Mouse (Mus musculus) naive thymus-derived CD4-positive, alpha-beta T cell, adult 5 months (primary cell): ENCODE data around the gene Esyt1. TPM values are rescaled to one million over a fixed set of nuclear protein-coding genes. Genes with fewer than 3 reads are reported as not detected.

Experiments
- polyA plus RNA-seq: library from polyadenylated mRNA; unstranded; fragments of 100-300 nt; shearing (Covaris generic); gene quantifications from one replicate; pipeline ENCODE4 v1.2.1, GENCODE M21; 2017

Esyt1 gene
- polyA plus RNA-seq = 269 TPM

DNA sequence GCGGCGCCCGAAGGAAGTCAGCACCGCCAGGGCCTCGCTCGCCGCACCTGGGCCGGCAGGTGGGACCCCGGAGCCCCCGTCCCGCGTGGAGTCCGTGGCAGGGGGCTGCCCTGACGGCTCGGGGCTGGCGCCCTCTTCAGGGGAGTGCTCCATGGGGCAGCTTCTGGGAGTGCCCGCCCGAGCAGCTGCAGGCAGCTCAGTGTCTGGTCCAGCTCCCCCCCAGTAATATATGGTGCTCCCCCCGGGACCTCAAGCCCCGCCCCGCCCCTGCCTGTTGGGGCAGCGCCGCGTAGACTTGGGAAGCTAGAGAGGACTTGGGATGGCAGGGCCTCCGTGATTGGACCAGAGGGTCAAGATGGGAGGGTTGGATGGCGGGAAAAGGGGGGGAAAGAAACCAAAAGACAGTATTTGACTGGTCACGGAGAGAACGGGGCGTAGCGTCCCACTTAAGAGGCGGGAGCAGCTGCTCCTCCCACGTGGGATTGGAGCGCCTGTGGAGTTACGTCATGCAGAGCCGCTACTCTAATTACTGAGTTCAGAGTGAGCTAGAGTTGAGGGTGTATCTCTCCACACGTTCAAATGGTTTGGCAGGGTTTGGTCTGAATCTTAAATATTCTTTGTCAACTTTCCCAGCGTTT lies at the start of gene Esyt1:
TSS of gene Esyt1 (minus strand) at position 201 of the 638 bp plus-strand sequence.

DNA sequence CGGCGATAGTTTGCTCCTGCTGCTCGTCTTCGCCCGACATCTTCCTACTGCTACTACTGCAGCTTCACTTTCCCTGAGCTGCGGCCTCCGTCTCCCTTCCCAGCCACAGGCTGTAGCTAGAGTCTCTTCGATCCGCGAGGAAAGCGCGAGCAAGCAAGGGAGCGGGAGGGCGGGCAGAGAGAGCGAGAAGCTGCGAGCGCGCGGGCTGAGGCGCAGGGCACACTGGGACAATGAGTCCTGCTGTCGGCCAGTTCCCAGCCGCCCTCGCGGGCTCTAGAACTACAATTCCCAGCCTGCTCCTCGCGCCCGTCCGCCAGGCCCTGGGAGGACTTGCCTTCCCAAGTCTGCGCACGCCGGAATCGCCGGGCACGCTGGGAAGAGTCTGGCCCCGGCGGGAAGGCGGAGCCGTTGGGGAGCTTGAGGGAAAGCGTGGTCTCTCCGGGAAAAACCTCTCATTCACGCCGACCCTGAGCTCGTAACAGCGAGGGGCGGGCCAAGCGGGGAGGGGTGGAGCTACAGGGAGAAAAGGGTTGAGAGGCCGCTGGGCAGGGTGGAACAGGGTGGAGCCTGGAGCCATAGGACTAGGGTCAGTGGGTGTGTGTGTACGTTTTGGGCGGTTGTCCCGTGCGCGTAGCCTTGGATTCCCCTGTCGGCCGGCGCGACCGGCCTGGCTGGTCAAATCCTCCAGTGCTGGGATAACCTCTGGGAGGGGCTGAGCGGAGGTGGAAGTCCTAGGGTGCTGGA lies 40.3 kb upstream of the Esyt1 start, which contains the start of gene Pa2g4:
TSS of gene Pa2g4 (minus strand) at position 200 of the 744 bp plus-strand sequence.

DNA sequence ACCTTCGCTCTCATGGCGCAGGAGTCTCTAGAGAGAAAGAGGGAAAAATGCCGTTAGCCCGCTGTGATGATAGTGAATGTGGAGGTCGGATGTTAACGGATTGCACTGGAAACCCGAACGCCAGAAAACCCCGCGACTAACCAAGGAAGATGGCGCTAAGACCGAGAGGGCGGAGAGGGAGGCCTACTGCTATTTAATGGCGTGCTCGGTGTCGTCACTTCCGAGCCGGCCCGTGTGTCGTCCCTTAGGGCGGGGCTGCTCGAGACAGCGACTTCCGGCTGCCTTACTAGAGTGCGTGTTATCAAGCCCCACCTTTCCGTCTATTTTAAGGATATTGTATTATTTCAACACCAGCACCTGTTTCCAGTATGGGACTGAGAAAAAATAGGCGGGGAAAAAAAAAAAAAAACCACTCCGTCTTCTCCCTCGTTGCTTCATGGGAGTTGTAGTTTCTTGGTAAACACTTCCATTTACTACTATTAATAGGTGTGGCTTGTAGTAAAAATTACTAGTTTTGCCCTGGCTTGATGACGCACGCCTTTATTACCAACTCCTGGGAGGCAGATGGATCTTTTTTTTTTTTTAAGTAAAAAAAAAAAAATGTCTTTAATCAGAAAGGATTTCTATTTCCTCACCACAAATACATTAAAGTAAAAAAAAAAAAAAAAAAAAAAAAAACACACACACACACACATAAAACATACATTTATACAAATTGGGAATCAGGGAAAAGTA lies 23.4 kb upstream of the Esyt1 start, which contains the start of gene Rpl41:
TSS of gene Rpl41 (minus strand) at position 359 of the 735 bp plus-strand sequence.

DNA sequence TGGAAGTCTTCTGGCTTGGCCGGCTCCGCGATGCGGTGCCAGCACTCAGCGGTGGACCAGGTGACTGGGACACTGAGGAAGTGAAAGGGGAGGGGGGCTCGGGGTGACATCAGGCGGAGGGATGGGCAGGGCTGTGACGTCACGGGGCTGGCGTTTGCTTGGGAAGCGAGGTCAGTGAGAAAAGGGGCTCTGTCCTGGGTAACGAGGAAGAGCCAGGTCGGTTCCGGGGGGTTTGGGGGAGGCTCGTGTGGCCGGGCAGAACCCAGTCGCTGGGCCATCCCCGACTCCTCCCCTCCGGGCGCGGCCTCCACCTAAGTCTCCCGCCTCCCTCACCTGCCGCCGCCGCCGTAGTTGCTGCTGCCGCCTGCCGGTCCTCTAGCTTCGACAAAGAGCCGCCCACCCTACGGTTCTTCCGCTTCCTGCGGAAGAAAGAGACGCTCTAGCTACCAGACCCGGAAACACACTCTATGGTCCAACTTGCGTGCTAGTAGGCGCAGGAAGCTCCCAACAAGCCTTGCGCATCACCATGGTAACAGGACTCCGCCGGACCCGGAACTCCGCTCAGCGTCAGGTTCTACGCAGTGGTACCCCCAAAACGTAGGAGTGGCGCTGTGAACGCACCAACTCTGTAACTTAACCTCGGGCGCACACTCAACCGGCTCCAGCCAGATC lies 21.8 kb upstream of the Esyt1 start, which contains the start of gene Zc3h10:
TSS of gene Zc3h10 (minus strand) at position 414 of the 672 bp plus-strand sequence.

DNA sequence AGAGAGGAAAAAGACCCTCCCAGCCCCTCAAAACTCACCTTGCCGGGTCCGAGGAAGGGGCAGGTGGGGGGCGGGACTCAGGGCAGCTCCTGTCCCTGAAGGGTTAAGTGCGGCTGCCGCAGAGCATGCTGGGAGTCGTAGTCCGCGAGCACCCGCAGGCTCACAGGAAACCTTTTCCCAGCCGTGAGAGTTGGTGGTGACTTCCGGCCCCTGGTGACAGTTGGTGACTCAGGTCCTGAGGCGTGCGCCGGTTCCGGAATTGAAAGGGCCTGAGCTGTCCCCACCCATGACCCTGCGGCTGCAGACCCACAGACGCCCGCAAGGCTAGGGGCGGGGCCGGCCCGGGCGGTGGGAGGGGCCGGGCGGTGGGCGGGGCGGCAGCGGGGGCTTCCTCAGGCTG lies 27.1 kb downstream of the Esyt1 start, which contains the start of gene Myl6b:
TSS of gene Myl6b (minus strand) at position 96 of the 400 bp plus-strand sequence.

DNA sequence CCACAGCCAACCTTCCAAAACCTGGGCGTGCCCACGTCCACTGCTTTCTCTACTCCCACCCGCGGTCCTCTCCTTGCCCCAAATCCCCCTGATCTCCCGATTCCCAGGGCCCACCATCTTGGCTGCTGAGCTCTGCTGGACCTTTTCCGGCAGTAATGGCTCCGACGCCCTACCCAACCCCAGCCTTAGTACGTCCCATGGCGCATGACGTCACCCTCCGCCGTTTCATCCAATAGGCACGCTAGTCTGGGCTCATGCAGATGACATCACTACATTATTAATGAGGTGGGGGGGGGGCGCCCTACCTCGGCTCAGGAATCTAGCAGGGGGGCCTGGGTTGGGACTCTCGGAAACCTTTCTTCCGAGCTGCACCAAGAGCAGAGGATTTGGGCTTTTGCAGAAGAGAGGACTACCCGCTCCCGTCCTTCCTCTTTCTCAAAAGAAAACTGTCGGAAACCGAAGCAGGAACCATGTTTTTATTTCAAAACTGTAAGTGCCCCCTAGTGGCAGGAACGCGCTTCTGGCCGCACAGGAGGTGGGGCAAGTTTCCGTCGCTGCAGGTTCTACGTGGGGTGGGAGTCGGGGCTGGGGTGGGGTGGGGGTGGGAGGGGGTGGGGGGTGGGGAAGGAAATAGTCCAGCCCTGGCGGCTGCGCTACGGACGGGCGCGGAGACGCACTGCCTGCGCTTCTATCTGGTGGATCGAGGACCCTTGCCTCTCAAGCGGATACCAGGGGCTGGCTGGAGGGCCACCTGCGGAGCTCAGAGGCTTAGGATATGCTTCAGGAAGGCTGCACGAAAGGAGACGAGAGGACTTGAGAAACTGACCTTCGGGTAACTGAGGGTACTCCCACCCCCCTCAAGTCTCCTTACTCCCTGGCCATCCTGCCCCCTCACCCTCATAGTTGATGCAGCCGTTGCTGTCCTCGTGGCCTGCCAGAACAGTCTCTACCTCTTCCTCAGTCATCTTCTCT lies 31.7 kb downstream of the Esyt1 start, which contains the start of gene Myl6:
TSS of gene Myl6 (minus strand) at position 451 of the 972 bp plus-strand sequence.

Other genes starting within 250 kb of the Esyt1 start
- not detected for gene Il23a, start 227.1 kb downstream of the Esyt1 start, polyA plus RNA-seq
- 48.3 TPM for gene Pan2, start 222.5 kb downstream of the Esyt1 start, polyA plus RNA-seq
- 18.9 TPM for gene Cnpy2, start 203.4 kb downstream of the Esyt1 start, polyA plus RNA-seq
- gene Cs, start 188.1 kb downstream of the Esyt1 start, polyA plus RNA-seq = 128 TPM
- gene Coq10a, start 156.9 kb downstream of the Esyt1 start, polyA plus RNA-seq = 39.7 TPM
- 4.8 TPM for gene Ankrd52, start 148.8 kb downstream of the Esyt1 start, polyA plus RNA-seq
- gene Slc39a5, start 124.6 kb downstream of the Esyt1 start, polyA plus RNA-seq = not detected
- gene Nabp2, start 114.4 kb downstream of the Esyt1 start, polyA plus RNA-seq = 47.3 TPM
- gene Rnf41, start 114.2 kb downstream of the Esyt1 start, polyA plus RNA-seq = 23.1 TPM
- gene Smarcc2, start 66.6 kb downstream of the Esyt1 start, polyA plus RNA-seq = 93.1 TPM
- 1,093 TPM for gene Myl6, start 31.7 kb downstream of the Esyt1 start, polyA plus RNA-seq
- 3.2 TPM for gene Myl6b, start 27.2 kb downstream of the Esyt1 start, polyA plus RNA-seq
- gene Zc3h10, start 21.9 kb upstream of the Esyt1 start, polyA plus RNA-seq = 32.4 TPM
- gene Rpl41, start 23.4 kb upstream of the Esyt1 start, polyA plus RNA-seq = 2,874 TPM
- 27.6 TPM for gene Pa2g4, start 40.1 kb upstream of the Esyt1 start, polyA plus RNA-seq
- gene Erbb3, start 63.8 kb upstream of the Esyt1 start, polyA plus RNA-seq = 1.2 TPM
- 770 TPM for gene Rps26, start 100.9 kb upstream of the Esyt1 start, polyA plus RNA-seq
- 7.6 TPM for gene Ikzf4, start 120.1 kb upstream of the Esyt1 start, polyA plus RNA-seq
- 18.4 TPM for gene Suox, start 148.2 kb upstream of the Esyt1 start, polyA plus RNA-seq
- 26.5 TPM for gene Rab5b, start 170.4 kb upstream of the Esyt1 start, polyA plus RNA-seq
- gene Pmel, start 178.3 kb upstream of the Esyt1 start, polyA plus RNA-seq = 6.4 TPM
- 36.7 TPM for gene Cdk2, start 179.2 kb upstream of the Esyt1 start, polyA plus RNA-seq
- 1,128 TPM for gene Dgka, start 219.0 kb upstream of the Esyt1 start, polyA plus RNA-seq
- gene Pym1, start 222.0 kb upstream of the Esyt1 start, polyA plus RNA-seq = 31.8 TPM